In genomic region chr10:62557736-62558135, GRCm38 (mm10) we compare ENCODE assay signal across 11 mouse cellular contexts. TPM values are rescaled to one million over a fixed set of nuclear protein-coding genes. Genes with fewer than 3 reads are reported as not detected.
DNase-seq lines count a peak whose midpoint lies in the region; ATAC-seq and TF ChIP-seq lines count a peak whose summit lies in the region.
"Had no signal": no experiment of that assay in that cellular context is flagged by ENCODE, and none has a peak within 500 bp of the region (broad histone marks: within the 10 kb centered on the region; RNA-seq: fewer than 3 reads in every experiment).

No protein-coding gene starts in this region.

- 91% methylated on average over 1 of the region's 1 CpGs for WGBS in heart, postnatal 0 days
- WGBS in spleen, adult 2 months, result 91% methylated on average over 1 of the region's 1 CpGs
- 83% methylated on average over 1 of the region's 1 CpGs for WGBS in stomach, postnatal 0 days

- TF ChIP-seq POLR2A in spleen, adult 2 months (IDR thresholded peaks at IDR 0.05; ENCODE audit: low read depth, low read length), result no peak

- H3K9me3 ChIP-seq in heart, postnatal 0 days (replicated peaks; ENCODE audit: control insufficient read depth, low read length), result no peaks in the 10 kb centered on the region
- H3K9me3 ChIP-seq in stomach, postnatal 0 days (ENCODE audit: control insufficient read depth, low read length), result no peaks in the 10 kb centered on the region
- H3K9me3 ChIP-seq: liver, embryonic 15.5 days had no signal

- H3K4me3 ChIP-seq in heart, postnatal 0 days (ENCODE audit: low read depth, low read length), result no peak overlapping the region
- no peak overlapping the region for H3K4me3 ChIP-seq in spleen, adult 2 months (ENCODE audit: extremely low read depth, insufficient read depth, insufficient read length)
- H3K4me3 ChIP-seq in stomach, postnatal 0 days (ENCODE audit: low read depth, low read length), result no peak overlapping the region
- H3K4me3 ChIP-seq: liver, embryonic 15.5 days had no signal

- peak; percentile 17; the same call in 1 of the 2 replicates for TF ChIP-seq CTCF in heart, postnatal 0 days (IDR thresholded peaks at IDR 0.05; ENCODE audit: low read depth)
- TF ChIP-seq CTCF in spleen, adult 2 months (IDR thresholded peaks at IDR 0.05; ENCODE audit: extremely low read depth, insufficient read depth, insufficient read length, insufficient replicate concordance), result peak; percentile 23; the same call in 1 of the 2 replicates
- TF ChIP-seq CTCF in stomach, postnatal 0 days (IDR thresholded peaks at IDR 0.05; ENCODE audit: low read depth), result peak; percentile 63

- H3K9ac ChIP-seq in heart, postnatal 0 days (replicated peaks; ENCODE audit: low read depth, low read length), result no peak overlapping the region
- no peak overlapping the region for H3K9ac ChIP-seq in stomach, postnatal 0 days (ENCODE audit: low read length)
- H3K9ac ChIP-seq: liver, embryonic 15.5 days had no signal

- DNase-seq in heart, postnatal 0 days (ENCODE audit: low spot score), result no peak
- no peak for DNase-seq in heart, adult 11 months
- no peak for DNase-seq in spleen, adult 2 months (ENCODE audit: low read depth in 1 of 2, low spot score in 2 of 2)
- no peak for DNase-seq in spleen, adult 18-20 months
- DNase-seq in c-Kit-negative CD71-positive TER-119-positive erythroid progenitor cells, embryonic 14.5 days (ENCODE audit: low read depth, low spot score), result peak; percentile 26
- DNase-seq in stomach, postnatal 0 days (ENCODE audit: low spot score), result no peak
- DNase-seq in adrenal gland, adult (ENCODE audit: inconsistent age in 2 of 2, low spot score in 1 of 2), result no peak
- no peak for DNase-seq in heart, postnatal 36 days
- DNase-seq: adrenal gland, postnatal 25 days had no signal

- H3K4me1 ChIP-seq in heart, postnatal 0 days (ENCODE audit: control insufficient read depth, insufficient read depth), result no peaks in the 10 kb centered on the region
- H3K4me1 ChIP-seq in spleen, adult 2 months (ENCODE audit: control insufficient read depth, insufficient read depth, insufficient read length), result peaks cover 10% of the 10 kb centered on the region; the same call in 1 of the 2 replicates
- no peaks in the 10 kb centered on the region for H3K4me1 ChIP-seq in stomach, postnatal 0 days (replicated peaks; ENCODE audit: control insufficient read depth, insufficient read depth)

- ATAC-seq in heart, postnatal 0 days (ENCODE audit: insufficient read depth, low read depth), result no peak
- ATAC-seq in stomach, postnatal 0 days (ENCODE audit: low FRiP score, low TSS enrichment), result no peak
- ATAC-seq: intestine, embryonic 16.5 days had no signal

- H3K36me3 ChIP-seq in heart, postnatal 0 days (replicated peaks; ENCODE audit: control insufficient read depth, insufficient read depth, low read length), result peaks cover 36% of the 10 kb centered on the region
- peaks cover 7% of the 10 kb centered on the region; the same call in 1 of the 2 replicates for H3K36me3 ChIP-seq in spleen, adult 2 months (ENCODE audit: control insufficient read depth, insufficient read depth, low read length)
- peaks cover 8% of the 10 kb centered on the region; the same call in 1 of the 2 replicates for H3K36me3 ChIP-seq in stomach, postnatal 0 days (ENCODE audit: control insufficient read depth, insufficient read depth, low read length)

- intact Hi-C loops in heart, postnatal 36 days (cut with DNase I), result no loop called here

- no peak for TF ChIP-seq EP300 in heart, postnatal 0 days (IDR thresholded peaks at IDR 0.05; ENCODE audit: low read depth)
- no peak for TF ChIP-seq EP300 in stomach, postnatal 0 days (optimal IDR thresholded peaks at IDR 0.05)

- no peaks in the 10 kb centered on the region for H3K27me3 ChIP-seq in heart, postnatal 0 days (ENCODE audit: control insufficient read depth, insufficient read depth, low read length)
- no peaks in the 10 kb centered on the region for H3K27me3 ChIP-seq in spleen, adult 2 months (ENCODE audit: control insufficient read depth, insufficient read depth, low read length)
- no peaks in the 10 kb centered on the region for H3K27me3 ChIP-seq in stomach, postnatal 0 days (ENCODE audit: control insufficient read depth, insufficient read depth, low read length)
- H3K27me3 ChIP-seq: liver, embryonic 15.5 days had no signal

- H3K27ac ChIP-seq in heart, postnatal 0 days (ENCODE audit: low read depth), result no peak overlapping the region
- no peak overlapping the region for H3K27ac ChIP-seq in spleen, adult 2 months (ENCODE audit: insufficient read depth, low read length)
- H3K27ac ChIP-seq in stomach, postnatal 0 days (replicated peaks), result no peak overlapping the region
- H3K27ac ChIP-seq: liver, embryonic 15.5 days had no signal

- H3K4me2 ChIP-seq in heart, postnatal 0 days (ENCODE audit: low read depth, low read length), result no peak overlapping the region
- H3K4me2 ChIP-seq in stomach, postnatal 0 days (replicated peaks; ENCODE audit: low read depth), result no peak overlapping the region
- H3K4me2 ChIP-seq: liver, embryonic 15.5 days had no signal

RNA-seq across cellular contexts. Expression of gene Kif1bp, which starts 20.5 kb away (rescaled TPM):
- 28.2 and 36.9 TPM in 2 replicates for total RNA-seq in heart, postnatal 0 days (2014; rRNA removed; ENCODE audit: low replicate concordance)
- polyA plus RNA-seq in heart, postnatal 0 days (2015; fragmentation: Nextera tagmentation; extraction: Ambion mirVana), result 23.6 and 23.9 TPM in 2 replicates
- polyA plus RNA-seq in spleen, adult 2 months (2012; rRNA removed), result 16.8 and 23.5 TPM in 2 replicates
- 16.4 and 16.8 TPM in 2 replicates for polyA plus RNA-seq in stomach, postnatal 0 days (2015; fragmentation: Nextera tagmentation; extraction: Ambion mirVana)
- 10 to 100 TPM; 42.8 to 44.4 TPM for total RNA-seq in heart, postnatal 36 days (2021)

RNA-seq across cellular contexts. Expression of gene Srgn, which starts 30.5 kb away (rescaled TPM):
- 16.4 and 16.8 TPM in 2 replicates for total RNA-seq in heart, postnatal 0 days (2014; rRNA removed; ENCODE audit: low replicate concordance)
- polyA plus RNA-seq in heart, postnatal 0 days (2015; fragmentation: Nextera tagmentation; extraction: Ambion mirVana), result 19.1 and 21.8 TPM in 2 replicates
- 65.7 and 76.3 TPM in 2 replicates for polyA plus RNA-seq in spleen, adult 2 months (2012; rRNA removed)
- 12.5 and 14.2 TPM in 2 replicates for polyA plus RNA-seq in stomach, postnatal 0 days (2015; fragmentation: Nextera tagmentation; extraction: Ambion mirVana)
- total RNA-seq in heart, postnatal 36 days (2021), result 10 to 100 TPM; 45.2 to 51.5 TPM

RNA-seq across cellular contexts. Expression of gene Ddx21, which starts 44.3 kb away (rescaled TPM):
- 11.4 and 12.1 TPM in 2 replicates for total RNA-seq in heart, postnatal 0 days (2014; rRNA removed; ENCODE audit: low replicate concordance)
- polyA plus RNA-seq in heart, postnatal 0 days (2015; fragmentation: Nextera tagmentation; extraction: Ambion mirVana), result 7.2 and 8.8 TPM in 2 replicates
- polyA plus RNA-seq in spleen, adult 2 months (2012; rRNA removed), result 10.3 and 11.8 TPM in 2 replicates
- polyA plus RNA-seq in stomach, postnatal 0 days (2015; fragmentation: Nextera tagmentation; extraction: Ambion mirVana), result 11.1 and 11.2 TPM in 2 replicates
- total RNA-seq in heart, postnatal 36 days (2021), result 10 to 100 TPM; 27.6 to 29.9 TPM
